Mouse (Mus musculus) limb, embryonic 15.5 days (tissue): ENCODE measurements around the gene Mc3r. TPM values are rescaled to one million over a fixed set of nuclear protein-coding genes. Genes with fewer than 3 reads are reported as not detected.

Experiments used
- ATAC-seq: fragments of 200-750 bp; cut with Nextera tagmentation; 2 replicates; pipeline ENCODE4 v1.8.0; 2017; ENCODE audit warnings: low read depth, moderate TSS enrichment; ENCODE audit not compliant: insufficient number of reproducible peaks, low FRiP score, low TSS enrichment
- H3K27ac ChIP-seq: fragments of 300-500 bp; sonication (generic); 2 replicates; pipeline ENCODE4 v1.5.1; 2015; ENCODE audit warnings: moderate library complexity, mild to moderate bottlenecking, inconsistent platforms
- H3K27me3 ChIP-seq: fragments of 300-500 bp; sonication (generic); 2 replicates; pipeline ENCODE4 v1.6.1; 2015; ENCODE audit warnings: inconsistent platforms
- H3K36me3 ChIP-seq: fragments of 300-500 bp; sonication (generic); 2 replicates; pipeline ENCODE4 v1.6.1; 2015; ENCODE audit warnings: inconsistent platforms
- H3K4me1 ChIP-seq: fragments of 300-500 bp; sonication (generic); 2 replicates; pipeline ENCODE4 v1.6.1; 2015; ENCODE audit warnings: inconsistent platforms
- H3K4me2 ChIP-seq: fragments of 300-500 bp; sonication (generic); 2 replicates; pipeline ENCODE4 v1.6.1; 2015; ENCODE audit warnings: mild to moderate bottlenecking, inconsistent platforms
- H3K4me3 ChIP-seq: fragments of 300-500 bp; sonication (generic); 2 replicates; pipeline ENCODE4 v1.5.1; 2015; ENCODE audit warnings: mild to moderate bottlenecking, inconsistent platforms
- H3K9ac ChIP-seq: fragments of 300-500 bp; sonication (generic); 2 replicates; pipeline ENCODE4 v1.6.1; 2015; ENCODE audit warnings: inconsistent platforms
- H3K9me3 ChIP-seq: fragments of 300-500 bp; sonication (generic); 2 replicates; pipeline ENCODE4 v1.6.1; 2016; ENCODE audit warnings: inconsistent platforms
- WGBS: fragments of 180-500 bp; shearing (Covaris S2); methylation state at CpG from one replicate; pipeline ENCODE4 v1.1.7; 2015; 5-methylcytosine and 5-hydroxymethylcytosine counted together
- polyA plus RNA-seq: library from polyadenylated mRNA; unstranded; fragments of >200 nt; fragmentation: Nextera tagmentation; extraction: Ambion mirVana; gene quantifications from 2 replicates; pipeline ENCODE4 v1.2.1, GENCODE M21; 2015

Mc3r gene
- polyA plus RNA-seq, 1 experiment from 2014 or later, result not detected

DNA sequence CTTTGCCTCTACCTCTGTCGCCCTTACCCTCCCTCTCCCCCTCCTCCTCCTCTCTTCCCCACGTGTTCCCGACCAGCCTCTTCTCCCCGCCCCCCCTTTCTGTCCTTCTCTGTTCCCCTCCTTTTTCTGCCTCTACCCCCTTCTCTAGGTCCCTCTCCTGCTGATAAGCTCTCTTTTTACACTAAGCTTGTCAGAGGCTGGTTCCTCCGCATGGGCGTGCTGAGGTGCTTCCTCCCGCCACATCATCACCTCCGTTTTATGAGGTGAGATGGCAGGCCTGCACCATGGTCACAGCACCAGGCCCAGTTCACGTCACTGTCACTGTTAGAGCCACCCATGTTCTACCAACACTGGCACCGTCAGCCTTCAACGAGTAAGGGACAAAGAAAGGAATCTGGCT is 40.7 kb downstream of the Mc3r start:
- ATAC-seq, result no peak
- 0 out of 2 replicates have a peak, but pooled peaks cover 2% of the 10 kb centered on the region for H3K4me1 ChIP-seq

DNA sequence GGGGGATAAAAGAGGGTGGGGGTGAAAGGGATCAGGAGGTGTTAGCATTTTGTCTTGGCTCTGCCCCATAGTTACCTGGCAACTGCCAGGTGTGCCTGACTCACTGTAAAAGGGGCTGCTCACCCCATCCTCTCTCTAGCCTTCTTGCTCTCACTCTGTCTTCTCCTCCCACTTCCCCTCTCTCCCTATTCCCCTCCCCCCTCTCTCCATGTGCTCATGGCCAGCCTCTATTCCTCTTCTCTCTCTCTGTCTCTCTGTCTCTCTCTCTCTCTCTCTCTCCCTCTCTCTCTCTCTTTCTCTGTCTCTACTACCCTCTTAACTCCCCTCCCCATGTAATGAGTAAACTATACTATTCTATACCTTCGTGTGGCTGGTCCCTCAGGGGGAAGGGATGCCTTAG is 41.3 kb downstream of the Mc3r start:
- Histone ChIP-seq H3K27me3 (no peaks in the 10 kb centered on the region), H3K27ac (no peak overlapping the region), H3K9me3 (no peaks in the 10 kb centered on the region), H3K9ac (no peak overlapping the region), H3K36me3 (no peaks in the 10 kb centered on the region), H3K4me2 (no peak overlapping the region), H3K4me3 (no peak overlapping the region), H3K4me1 (0 out of 2 replicates have a peak, but pooled peaks cover 2% of the 10 kb centered on the region)
- 0% methylated on average over 1 of the region's 1 CpGs for WGBS
- no peak for ATAC-seq

More for the DNA sequence above, 40.7 kb downstream of the Mc3r start:
- Histone ChIP-seq H3K27me3 (no peaks in the 10 kb centered on the region), H3K4me3 (no peak overlapping the region), H3K9ac (no peak overlapping the region), H3K27ac (no peak overlapping the region), H3K9me3 (no peaks in the 10 kb centered on the region), H3K36me3 (no peaks in the 10 kb centered on the region), H3K4me2 (no peak overlapping the region)
- 32% methylated on average over 10 of the region's 11 CpGs for WGBS

DNA sequence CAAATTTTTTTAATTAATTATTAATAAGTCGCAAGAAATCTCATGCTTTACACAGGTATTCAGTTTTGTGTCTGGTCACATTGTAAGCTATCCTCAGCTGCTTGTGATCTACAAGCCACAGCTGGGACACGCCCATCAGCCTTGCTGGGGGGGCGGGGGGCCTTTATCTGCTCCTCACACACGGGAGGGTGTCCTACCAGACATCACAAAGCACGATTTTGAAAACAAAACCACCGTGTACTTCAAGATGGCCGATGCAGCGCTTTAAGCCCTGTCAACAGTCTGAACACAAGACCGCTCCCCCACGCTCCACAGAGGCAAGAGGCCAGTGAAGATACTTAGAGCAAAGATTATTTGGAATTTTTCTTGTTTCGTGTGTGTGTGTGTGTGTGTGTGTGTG is 42.2 kb downstream of the Mc3r start:
- no peaks in the 10 kb centered on the region for H3K9me3 ChIP-seq
- H3K4me2 ChIP-seq, result no peak overlapping the region
- H3K36me3 ChIP-seq, result no peaks in the 10 kb centered on the region
- whole genome bisulfite sequencing, result 80% methylated on average over 11 of the region's 11 CpGs
- H3K9ac ChIP-seq, result no peak overlapping the region
- H3K4me3 ChIP-seq, result no peak overlapping the region
- no peaks in the 10 kb centered on the region for H3K27me3 ChIP-seq
- H3K4me1 ChIP-seq, result 0 out of 2 replicates have a peak, but pooled peaks cover 2% of the 10 kb centered on the region
- no peak for ATAC-seq
- no peak overlapping the region for H3K27ac ChIP-seq

DNA sequence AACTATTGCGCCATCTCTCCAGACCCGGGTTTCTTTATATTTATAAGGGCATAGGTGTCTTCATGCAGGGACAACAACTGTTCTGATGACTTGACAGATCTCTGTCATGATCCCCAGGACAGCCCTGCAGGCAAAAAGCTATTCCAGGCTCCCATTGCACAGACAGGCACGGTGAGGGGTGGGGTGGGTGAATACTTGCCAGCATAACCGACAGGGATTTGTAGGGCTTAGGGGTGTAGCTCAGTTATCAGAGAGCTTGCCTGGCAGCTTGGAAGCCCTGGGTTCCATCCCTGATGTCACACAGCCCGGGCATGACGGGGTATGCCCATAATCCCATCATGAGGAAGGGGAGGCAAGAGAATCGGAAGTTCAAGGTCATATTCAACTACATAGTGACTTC is 42.7 kb downstream of the Mc3r start:
- H3K9me3 ChIP-seq, result no peaks in the 10 kb centered on the region
- no peaks in the 10 kb centered on the region for H3K36me3 ChIP-seq
- H3K27ac ChIP-seq, result no peak overlapping the region
- ATAC-seq, result no peak
- no peak overlapping the region for H3K9ac ChIP-seq
- H3K4me2 ChIP-seq, result no peak overlapping the region
- H3K4me3 ChIP-seq, result no peak overlapping the region
- no peaks in the 10 kb centered on the region for H3K27me3 ChIP-seq
- WGBS, result 83% methylated on average over 7 of the region's 7 CpGs
- H3K4me1 ChIP-seq, result 0 out of 2 replicates have a peak, but pooled peaks cover 2% of the 10 kb centered on the region

DNA sequence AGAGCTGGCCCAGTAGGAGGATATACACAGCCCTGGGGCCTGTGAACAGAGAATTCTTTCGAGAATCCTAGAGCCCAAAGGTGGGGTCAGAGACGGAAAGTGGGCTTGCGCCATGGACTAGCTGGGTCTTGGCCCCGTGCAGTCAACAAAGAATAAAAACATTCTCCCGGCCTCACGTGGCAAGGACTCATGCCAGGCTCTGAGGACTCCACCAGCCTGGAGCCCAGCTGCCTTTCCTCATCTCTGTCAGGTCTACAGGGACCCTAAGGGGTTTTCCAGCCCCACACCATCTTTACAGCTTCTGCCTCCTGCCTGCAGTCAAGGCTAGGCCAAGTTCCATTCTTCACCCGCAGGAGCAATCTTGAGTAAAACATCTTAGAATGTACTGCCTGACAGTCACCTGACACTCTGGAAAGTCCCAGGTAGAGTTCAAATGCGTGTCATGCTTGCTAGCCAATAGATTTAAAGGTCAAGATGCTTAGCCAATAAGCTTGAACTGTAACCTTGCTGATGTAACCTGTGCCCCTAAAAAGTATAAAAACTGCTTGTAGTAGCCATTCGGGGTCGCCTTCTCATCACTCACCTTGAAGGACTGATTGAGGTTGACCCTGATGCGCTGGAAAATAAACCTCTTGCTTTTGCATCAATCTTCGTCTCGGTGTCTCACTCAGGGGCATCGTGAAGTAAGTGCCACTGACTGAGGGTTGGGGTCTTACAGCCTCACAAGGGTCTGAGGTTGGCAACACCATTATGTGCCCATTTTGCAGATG is 43.6 kb downstream of the Mc3r start:
- no peak for ATAC-seq

DNA sequence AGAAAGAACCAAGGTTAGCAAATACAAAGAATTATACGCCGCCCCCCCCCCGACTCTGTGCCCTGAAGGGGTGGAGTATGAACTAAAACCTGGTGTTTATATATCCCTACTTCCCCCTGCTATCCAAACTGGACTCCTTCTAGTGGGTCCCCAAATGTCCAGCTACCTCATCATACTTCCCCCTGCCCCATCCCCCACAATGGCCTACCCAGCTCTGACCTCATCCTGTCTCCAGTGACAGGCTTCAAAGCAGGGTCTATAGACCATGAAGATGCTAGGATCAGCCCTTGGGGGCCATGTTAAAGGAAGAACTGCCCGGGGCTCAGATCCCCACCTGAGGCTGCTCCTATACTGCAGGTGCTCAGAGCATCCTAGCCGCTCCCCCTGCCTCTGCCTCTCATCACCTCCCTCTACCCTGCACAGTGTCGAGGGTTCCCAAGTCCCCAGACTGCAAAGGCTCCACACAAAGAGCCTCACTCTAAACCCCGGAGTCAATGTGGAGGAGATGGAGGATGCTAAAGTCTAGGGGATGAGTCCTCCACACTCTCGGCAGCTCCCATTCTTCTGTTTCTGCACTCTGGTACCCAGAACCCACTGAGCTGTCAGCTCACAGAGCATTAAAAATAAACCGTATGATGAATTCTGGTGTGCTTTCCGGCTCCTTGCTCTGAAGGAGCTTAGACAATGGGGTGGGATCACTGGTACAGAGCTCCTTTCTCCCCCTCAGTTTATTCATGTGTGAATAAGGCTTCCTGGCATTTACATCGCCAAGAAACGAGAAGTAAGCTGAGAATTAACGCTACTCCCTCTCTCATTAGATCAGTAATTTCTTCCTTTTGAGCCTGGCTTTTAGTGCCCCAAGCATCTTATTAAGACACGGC is 44.5 kb downstream of the Mc3r start:
- Histone ChIP-seq H3K9me3 (no peaks in the 10 kb centered on the region), H3K36me3 (no peaks in the 10 kb centered on the region), H3K9ac (no peak overlapping the region), H3K27me3 (no peaks in the 10 kb centered on the region), H3K27ac (no peak overlapping the region), H3K4me3 (no peak overlapping the region), H3K4me2 (no peak overlapping the region), H3K4me1 (0 out of 2 replicates have a peak, but pooled peaks cover 2% of the 10 kb centered on the region)
- WGBS, result 67% methylated on average over 14 of the region's 14 CpGs
- ATAC-seq, result no peak

More for the DNA sequence above, 43.6 kb downstream of the Mc3r start:
- Histone ChIP-seq H3K27ac (no peak overlapping the region), H3K9ac (no peak overlapping the region), H3K4me2 (no peak overlapping the region), H3K36me3 (no peaks in the 10 kb centered on the region), H3K27me3 (no peaks in the 10 kb centered on the region), H3K4me1 (0 out of 2 replicates have a peak, but pooled peaks cover 2% of the 10 kb centered on the region), H3K4me3 (no peak overlapping the region), H3K9me3 (no peaks in the 10 kb centered on the region)
- WGBS, result 85% methylated on average over 14 of the region's 14 CpGs

DNA sequence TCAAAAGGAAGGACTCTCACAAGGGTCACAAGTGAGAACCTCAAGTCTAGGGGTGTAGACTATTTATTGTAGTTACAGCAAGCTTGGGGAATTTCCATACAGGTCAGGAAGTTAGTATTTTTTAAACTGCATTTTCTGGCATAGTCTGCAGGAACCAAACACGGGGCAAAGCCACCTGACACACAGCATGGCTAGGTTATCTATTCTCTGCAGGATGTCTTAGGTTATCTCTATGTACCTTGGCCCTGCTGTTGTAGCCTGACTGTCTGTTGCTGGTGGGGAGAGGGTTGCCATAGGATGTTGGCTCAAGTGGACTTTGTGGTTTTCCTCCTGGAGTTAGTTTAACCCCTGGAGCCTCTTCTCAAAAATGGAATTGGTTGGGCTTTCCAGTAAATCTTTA is 49.8 kb downstream of the Mc3r start:
- H3K4me2 ChIP-seq, result no peak overlapping the region
- H3K9ac ChIP-seq, result no peak overlapping the region
- no peak for ATAC-seq
- 48% methylated on average over 1 of the region's 1 CpGs for WGBS
- H3K4me3 ChIP-seq, result no peak overlapping the region
- no peaks in the 10 kb centered on the region for H3K27me3 ChIP-seq
- no peak overlapping the region for H3K27ac ChIP-seq
- H3K4me1 ChIP-seq, result 0 out of 2 replicates have a peak, but pooled peaks cover 3% of the 10 kb centered on the region
- no peaks in the 10 kb centered on the region for H3K9me3 ChIP-seq
- H3K36me3 ChIP-seq, result no peaks in the 10 kb centered on the region

DNA sequence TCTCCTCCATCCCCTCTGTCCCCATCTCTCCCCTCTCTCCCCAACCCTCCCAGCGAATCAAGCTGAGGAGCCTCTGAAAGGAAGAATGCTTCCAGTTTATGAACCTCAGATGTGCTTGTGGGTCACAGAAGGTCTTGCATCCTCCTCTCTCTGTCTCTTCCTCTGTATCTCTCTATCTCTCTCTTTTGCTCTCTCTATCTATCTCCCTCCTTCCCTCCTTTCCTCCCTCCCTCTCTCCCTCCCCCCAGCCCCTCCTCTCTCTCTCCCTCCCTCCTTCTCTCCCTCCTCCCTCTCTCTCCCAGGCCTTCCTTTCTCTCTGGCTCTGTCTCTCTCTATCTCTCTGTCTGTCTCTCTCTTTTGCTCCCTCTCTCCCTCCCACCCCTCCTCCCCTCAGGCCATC is 50.2 kb downstream of the Mc3r start:
- Histone ChIP-seq H3K4me1 (0 out of 2 replicates have a peak, but pooled peaks cover 3% of the 10 kb centered on the region), H3K4me2 (no peak overlapping the region), H3K27ac (no peak overlapping the region), H3K9me3 (no peaks in the 10 kb centered on the region), H3K4me3 (no peak overlapping the region), H3K27me3 (no peaks in the 10 kb centered on the region), H3K36me3 (no peaks in the 10 kb centered on the region), H3K9ac (no peak overlapping the region)
- 29% methylated on average over 1 of the region's 1 CpGs for WGBS
- no peak for ATAC-seq

DNA sequence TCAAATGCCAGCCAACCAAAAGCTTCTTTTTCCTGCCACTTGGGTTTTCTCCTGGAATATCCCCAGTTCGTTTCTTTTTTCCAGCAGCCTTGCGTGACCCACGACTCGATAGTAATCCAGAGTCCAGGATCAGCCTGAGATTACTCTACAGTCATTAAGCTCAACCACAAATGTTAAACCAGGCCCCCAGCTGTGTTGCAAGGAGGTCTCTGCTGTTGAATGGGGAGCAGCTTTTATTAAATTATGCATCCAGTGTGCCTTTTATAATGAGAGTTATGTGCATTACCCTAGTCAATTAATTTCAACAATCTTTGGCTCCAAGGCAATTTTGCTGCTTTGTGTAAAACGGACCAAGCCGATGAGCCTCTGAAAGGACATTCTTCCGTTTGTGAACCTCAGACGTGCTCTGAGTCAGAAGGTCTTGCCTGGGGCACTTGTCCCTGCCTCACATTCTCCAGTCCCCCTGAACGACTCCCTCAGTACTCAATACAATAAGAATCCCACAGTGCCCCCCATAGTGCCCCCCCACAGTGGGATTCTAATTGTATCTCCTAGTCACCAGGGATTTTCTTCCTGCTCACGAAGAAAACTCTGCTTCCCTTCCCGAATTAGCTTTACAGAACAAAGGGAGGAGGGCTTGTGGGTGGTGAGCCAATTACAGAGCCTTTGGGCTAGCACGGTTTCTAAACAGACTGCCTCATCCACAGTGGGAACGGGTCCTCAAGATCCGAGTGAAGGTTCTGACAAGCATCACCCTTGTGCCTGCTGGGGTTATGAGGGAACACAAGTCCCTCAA is 51.0 kb downstream of the Mc3r start:
- no peak overlapping the region for H3K27ac ChIP-seq
- H3K4me2 ChIP-seq, result no peak overlapping the region
- ATAC-seq, result no peak
- H3K4me1 ChIP-seq, result 0 out of 2 replicates have a peak, but pooled peaks cover 3% of the 10 kb centered on the region
- no peaks in the 10 kb centered on the region for H3K36me3 ChIP-seq
- H3K27me3 ChIP-seq, result no peaks in the 10 kb centered on the region
- WGBS, result 18% methylated on average over 14 of the region's 14 CpGs
- H3K4me3 ChIP-seq, result no peak overlapping the region
- no peak overlapping the region for H3K9ac ChIP-seq
- no peaks in the 10 kb centered on the region for H3K9me3 ChIP-seq
